Mouse (Mus musculus) lung, embryonic 15.5 days (tissue): ENCODE measurements at regions not wholly inside any gene's neighbourhood (a gene's known extent, or its start where the extent isn't known, plus 50 kb on each side); places are given as distances from the start of the nearest gene placed in this dataset.

Source experiments
- ATAC-seq: fragments of 200-750 bp; cut with Nextera tagmentation; 2 replicates; pipeline ENCODE4 v1.8.0; 2017; ENCODE audit warnings: moderate number of reproducible peaks, borderline replicate concordance; ENCODE audit not compliant: low FRiP score, low TSS enrichment; ENCODE audit errors: extremely low read depth
- H3K27ac ChIP-seq: fragments of 300-500 bp; sonication (generic); 2 replicates; pipeline ENCODE4 v1.5.1; 2015; ENCODE audit warnings: moderate library complexity, mild to moderate bottlenecking, inconsistent platforms
- H3K27me3 ChIP-seq: fragments of 300-500 bp; sonication (generic); 2 replicates; pipeline ENCODE4 v1.6.1; 2015; ENCODE audit warnings: inconsistent platforms
- H3K36me3 ChIP-seq: fragments of 300-500 bp; sonication (generic); 2 replicates; pipeline ENCODE4 v1.6.1; 2015; ENCODE audit warnings: inconsistent platforms
- H3K4me1 ChIP-seq: fragments of 300-500 bp; sonication (generic); 2 replicates; pipeline ENCODE4 v1.6.1; 2015; ENCODE audit warnings: inconsistent platforms
- H3K4me2 ChIP-seq: fragments of 300-500 bp; sonication (generic); 2 replicates; pipeline ENCODE4 v1.6.1; 2015; ENCODE audit warnings: inconsistent platforms, mild to moderate bottlenecking, moderate library complexity
- H3K4me3 ChIP-seq: fragments of 300-500 bp; sonication (generic); 2 replicates; pipeline ENCODE4 v1.5.1; 2015; ENCODE audit warnings: mild to moderate bottlenecking, inconsistent platforms
- H3K9ac ChIP-seq: fragments of 300-500 bp; sonication (generic); 2 replicates; pipeline ENCODE4 v1.6.1; 2015; ENCODE audit warnings: inconsistent platforms
- H3K9me3 ChIP-seq: fragments of 300-500 bp; sonication (generic); 2 replicates; pipeline ENCODE4 v1.6.1; 2016; ENCODE audit warnings: inconsistent platforms
- WGBS: fragments of 180-500 bp; shearing (Covaris S2); methylation state at CpG from one replicate; pipeline ENCODE4 v1.1.7; 2015; 5-methylcytosine and 5-hydroxymethylcytosine counted together

DNA sequence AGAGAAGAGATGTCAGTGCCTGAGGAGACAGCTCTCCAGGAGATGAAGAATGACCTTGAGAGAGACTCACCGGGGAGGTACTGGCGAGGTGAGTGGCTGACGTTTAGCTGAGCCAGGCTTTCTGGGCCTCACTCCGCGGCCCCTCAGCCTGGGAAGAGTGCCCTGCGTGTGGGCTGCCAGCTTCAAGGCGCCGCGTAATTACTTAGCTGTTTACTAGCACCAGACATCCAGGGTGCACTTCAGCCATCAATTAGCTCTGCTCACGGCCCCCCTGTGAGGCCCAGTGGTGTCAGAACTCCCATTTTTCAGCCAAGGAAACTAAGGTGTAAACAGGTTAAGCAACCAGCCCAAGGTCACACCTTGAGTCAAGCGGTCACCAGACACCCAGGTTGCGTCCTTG, 485.8 kb downstream of the Bnc2 start:
- 58% methylated on average over 12 of the region's 12 CpGs for WGBS
- Histone ChIP-seq H3K36me3 (no peaks in the 10 kb centered on the region), H3K27ac (no peak overlapping the region), H3K4me1 (0 out of 2 replicates have a peak, but pooled peaks cover 3% of the 10 kb centered on the region), H3K9ac (no peak overlapping the region), H3K9me3 (no peaks in the 10 kb centered on the region), H3K4me2 (no peak overlapping the region), H3K27me3 (no peaks in the 10 kb centered on the region), H3K4me3 (no peak overlapping the region)
- no peak for ATAC-seq

DNA sequence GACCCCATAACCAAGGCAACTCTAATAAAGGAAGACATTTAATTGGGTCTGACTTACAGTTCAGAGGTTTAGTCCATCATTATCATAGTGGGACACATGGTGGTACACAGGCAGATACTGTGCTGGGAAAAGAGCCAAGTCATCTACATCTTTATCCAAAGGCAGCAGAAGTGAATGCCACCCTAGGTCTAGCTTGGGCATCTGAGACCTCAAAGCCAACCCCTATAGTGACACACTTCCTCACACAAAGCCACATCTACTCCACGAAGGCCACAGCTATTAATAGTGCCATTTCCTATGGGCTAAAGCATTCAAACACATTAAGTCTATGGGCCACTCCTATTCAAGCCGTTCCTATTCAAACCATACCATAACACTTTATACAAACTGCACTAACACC, 483.8 kb downstream of the Bnc2 start:
- no peak for ATAC-seq
- WGBS, result 81% methylated on average over 2 of the region's 2 CpGs
- Histone ChIP-seq H3K27ac (no peak overlapping the region), H3K9me3 (no peaks in the 10 kb centered on the region), H3K9ac (no peak overlapping the region), H3K4me3 (no peak overlapping the region), H3K4me1 (0 out of 2 replicates have a peak, but pooled peaks cover 3% of the 10 kb centered on the region), H3K36me3 (no peaks in the 10 kb centered on the region), H3K27me3 (no peaks in the 10 kb centered on the region), H3K4me2 (no peak overlapping the region)

DNA sequence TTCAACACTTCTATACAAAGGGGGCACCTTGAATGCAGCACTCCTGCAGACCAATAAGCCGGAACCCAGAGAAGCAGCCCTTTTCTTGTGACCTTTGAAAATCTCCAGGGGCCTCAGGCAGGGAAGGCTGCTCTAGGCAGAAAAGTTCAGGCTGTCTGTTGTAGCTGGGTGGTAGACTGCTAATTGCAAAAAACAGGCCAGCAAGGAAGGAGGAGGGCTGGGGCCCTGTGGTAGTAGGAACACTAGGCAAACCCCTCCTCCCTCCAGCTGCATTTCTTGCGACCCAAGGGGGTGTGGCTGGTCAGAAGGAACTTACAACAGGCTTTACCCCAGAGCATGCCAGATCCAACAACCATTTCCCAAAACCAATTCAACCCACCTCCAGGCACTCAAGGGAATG, 482.8 kb downstream of the Bnc2 start:
- Histone ChIP-seq H3K9me3 (no peaks in the 10 kb centered on the region), H3K4me2 (no peak overlapping the region), H3K27me3 (no peaks in the 10 kb centered on the region), H3K9ac (no peak overlapping the region), H3K36me3 (no peaks in the 10 kb centered on the region), H3K27ac (no peak overlapping the region), H3K4me3 (no peak overlapping the region), H3K4me1 (no peaks in the 10 kb centered on the region)
- 59% methylated on average over 2 of the region's 2 CpGs for WGBS
- ATAC-seq, result no peak

DNA sequence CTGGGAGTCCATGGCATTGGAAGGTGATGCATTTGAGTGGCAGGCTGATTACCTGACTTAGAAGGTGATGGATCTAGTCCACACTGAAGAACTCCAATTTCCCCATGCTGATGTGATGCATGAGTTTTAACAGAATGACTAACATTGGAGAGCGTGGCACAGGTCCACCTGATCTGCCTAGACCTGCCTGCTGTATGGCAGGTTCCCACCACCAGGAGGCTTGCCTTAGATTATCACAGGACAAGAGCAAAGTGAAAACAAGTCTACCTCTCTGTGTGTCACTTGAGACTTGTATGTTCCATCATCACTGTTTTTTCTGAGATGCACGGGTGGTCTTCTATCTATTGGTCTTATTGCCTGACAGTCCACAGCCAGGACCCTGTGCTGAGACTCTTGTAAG, 478.3 kb downstream of the Bnc2 start:
- no peak overlapping the region for H3K4me2 ChIP-seq
- H3K27ac ChIP-seq, result no peak overlapping the region
- no peaks in the 10 kb centered on the region for H3K4me1 ChIP-seq
- H3K4me3 ChIP-seq, result no peak overlapping the region
- H3K9me3 ChIP-seq, result no peaks in the 10 kb centered on the region
- H3K36me3 ChIP-seq, result no peaks in the 10 kb centered on the region
- 89% methylated on average over 2 of the region's 2 CpGs for WGBS
- no peak for ATAC-seq
- H3K27me3 ChIP-seq, result no peaks in the 10 kb centered on the region
- H3K9ac ChIP-seq, result no peak overlapping the region

DNA sequence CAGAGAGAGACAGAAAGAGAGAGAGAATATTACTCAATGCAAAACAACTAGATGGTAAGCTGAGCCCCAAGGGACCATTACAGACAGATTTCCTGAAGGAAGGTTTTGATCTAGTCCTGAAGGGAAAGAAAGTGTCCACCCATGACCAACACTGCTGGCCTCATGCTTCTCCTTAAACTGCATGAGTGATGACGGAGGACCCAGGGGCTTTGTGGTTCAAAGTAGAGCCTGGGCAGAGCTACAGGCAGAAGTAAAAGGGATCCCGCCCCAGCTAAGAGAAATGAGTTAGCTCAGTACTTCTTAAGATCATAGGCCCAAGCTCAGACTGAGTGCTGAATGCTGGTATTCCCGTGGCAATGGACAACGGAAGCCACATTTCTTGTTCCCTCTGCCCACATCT, 476.9 kb downstream of the Bnc2 start:
- no peak overlapping the region for H3K4me3 ChIP-seq
- H3K4me1 ChIP-seq, result no peaks in the 10 kb centered on the region
- H3K36me3 ChIP-seq, result no peaks in the 10 kb centered on the region
- no peaks in the 10 kb centered on the region for H3K27me3 ChIP-seq
- H3K27ac ChIP-seq, result no peak overlapping the region
- ATAC-seq, result no peak
- WGBS, result 83% methylated on average over 4 of the region's 4 CpGs
- H3K9ac ChIP-seq, result no peak overlapping the region
- H3K9me3 ChIP-seq, result no peaks in the 10 kb centered on the region
- H3K4me2 ChIP-seq, result no peak overlapping the region

DNA sequence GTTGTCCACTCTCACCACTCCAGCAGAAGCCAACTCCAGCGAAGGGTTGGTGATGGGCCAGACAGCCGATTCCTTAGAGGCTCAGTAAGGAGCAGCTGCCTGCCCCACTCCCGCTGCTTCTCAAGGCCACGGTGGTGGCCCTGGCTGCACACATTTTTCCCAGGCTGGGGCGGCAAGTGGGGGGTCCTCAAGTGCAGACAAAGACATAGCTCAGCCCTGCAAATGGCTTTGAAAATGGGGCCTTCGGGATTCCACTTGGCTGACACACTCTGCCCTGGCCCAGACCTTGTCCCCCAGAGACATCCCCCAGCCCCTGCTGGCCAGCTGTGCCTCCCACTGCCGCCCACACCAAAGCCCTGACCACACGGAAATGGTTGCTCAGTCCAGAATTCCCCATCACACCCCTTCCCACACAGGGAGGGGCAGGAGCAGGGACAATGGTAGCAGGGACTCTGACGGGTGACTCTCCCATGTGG, 475.9 kb downstream of the Bnc2 start:
- no peak overlapping the region for H3K4me2 ChIP-seq
- no peak overlapping the region for H3K27ac ChIP-seq
- H3K9ac ChIP-seq, result no peak overlapping the region
- no peaks in the 10 kb centered on the region for H3K9me3 ChIP-seq
- peak; percentile 47; the same call in 1 of the 2 replicates for ATAC-seq
- H3K4me1 ChIP-seq, result no peaks in the 10 kb centered on the region
- no peaks in the 10 kb centered on the region for H3K36me3 ChIP-seq
- H3K27me3 ChIP-seq, result no peaks in the 10 kb centered on the region
- H3K4me3 ChIP-seq, result no peak overlapping the region
- WGBS, result 32% methylated on average over 9 of the region's 9 CpGs

DNA sequence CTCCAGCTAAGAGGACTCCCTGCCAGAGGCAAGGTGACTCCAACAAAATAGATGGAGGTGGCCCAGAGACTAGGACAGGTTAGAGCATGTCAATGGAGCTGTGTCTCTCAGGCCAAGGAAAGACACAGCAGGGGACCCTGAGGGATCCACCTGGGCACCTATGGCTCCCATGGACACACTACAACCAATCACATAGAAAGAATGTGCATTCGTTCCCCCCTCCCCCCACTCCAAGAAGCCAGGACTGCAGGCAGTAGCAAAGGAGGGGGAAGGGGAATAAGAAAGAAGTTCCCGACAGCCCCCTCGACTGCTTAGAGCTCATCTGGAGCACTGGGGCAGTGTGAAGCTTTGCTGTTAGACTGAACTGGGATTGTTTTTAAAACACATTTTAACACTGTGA, 474.1 kb downstream of the Bnc2 start:
- Histone ChIP-seq H3K9ac (no peak overlapping the region), H3K27ac (no peak overlapping the region), H3K4me1 (no peaks in the 10 kb centered on the region), H3K36me3 (no peaks in the 10 kb centered on the region), H3K4me3 (no peak overlapping the region), H3K27me3 (no peaks in the 10 kb centered on the region), H3K4me2 (no peak overlapping the region), H3K9me3 (no peaks in the 10 kb centered on the region)
- 74% methylated on average over 3 of the region's 3 CpGs for WGBS
- ATAC-seq, result no peak

DNA sequence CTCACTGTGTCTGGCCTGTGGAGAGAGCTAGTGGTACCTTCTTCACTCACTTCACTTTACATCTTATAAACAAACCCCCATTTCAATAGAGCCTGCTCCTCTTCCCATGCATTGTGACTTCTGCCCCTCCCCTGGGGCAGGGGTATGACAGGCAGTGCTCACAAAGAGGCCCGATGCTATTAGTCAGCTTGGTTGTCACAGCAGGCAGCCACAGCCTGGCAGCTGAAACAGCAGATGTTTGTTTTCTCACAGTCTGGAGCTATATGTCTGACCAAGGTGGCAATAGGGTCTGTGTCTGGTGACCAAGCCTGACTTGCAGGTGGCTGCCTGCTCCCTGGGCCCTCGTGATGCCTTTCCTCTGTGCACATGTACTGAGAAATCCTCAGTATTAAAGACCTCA, 472.8 kb downstream of the Bnc2 start:
- Histone ChIP-seq H3K4me1 (no peaks in the 10 kb centered on the region), H3K4me2 (no peak overlapping the region), H3K9ac (no peak overlapping the region), H3K4me3 (no peak overlapping the region), H3K9me3 (no peaks in the 10 kb centered on the region), H3K27ac (no peak overlapping the region), H3K27me3 (no peaks in the 10 kb centered on the region), H3K36me3 (no peaks in the 10 kb centered on the region)
- no peak for ATAC-seq
- 37% methylated on average over 2 of the region's 2 CpGs for WGBS

DNA sequence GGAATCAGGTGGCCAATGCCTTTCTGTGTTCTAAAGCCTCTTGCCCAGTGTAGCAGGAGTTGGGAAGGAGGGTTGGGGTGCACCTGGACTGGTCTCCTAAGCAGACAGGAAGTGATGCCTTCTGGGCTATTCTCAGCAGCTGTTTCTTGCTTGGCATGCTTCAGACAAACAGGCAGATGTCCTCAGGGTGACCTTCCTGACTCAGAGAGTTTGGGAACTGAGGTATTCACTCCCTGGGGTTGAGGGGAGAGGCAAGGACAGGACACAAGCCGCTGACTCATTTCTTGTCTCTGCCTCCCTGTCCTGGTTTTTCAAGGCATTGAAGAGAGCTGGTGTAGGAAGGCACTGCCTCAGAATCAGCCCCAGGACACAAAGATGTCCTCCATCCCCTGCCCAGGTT, 471.4 kb downstream of the Bnc2 start:
- no peaks in the 10 kb centered on the region for H3K36me3 ChIP-seq
- H3K27me3 ChIP-seq, result no peaks in the 10 kb centered on the region
- no peaks in the 10 kb centered on the region for H3K9me3 ChIP-seq
- no peak overlapping the region for H3K27ac ChIP-seq
- 40% methylated on average over 1 of the region's 1 CpGs for WGBS
- ATAC-seq, result no peak
- H3K4me3 ChIP-seq, result no peak overlapping the region
- H3K9ac ChIP-seq, result no peak overlapping the region
- H3K4me2 ChIP-seq, result no peak overlapping the region
- peaks cover 7% of the 10 kb centered on the region; the same call in 1 of the 2 replicates for H3K4me1 ChIP-seq

DNA sequence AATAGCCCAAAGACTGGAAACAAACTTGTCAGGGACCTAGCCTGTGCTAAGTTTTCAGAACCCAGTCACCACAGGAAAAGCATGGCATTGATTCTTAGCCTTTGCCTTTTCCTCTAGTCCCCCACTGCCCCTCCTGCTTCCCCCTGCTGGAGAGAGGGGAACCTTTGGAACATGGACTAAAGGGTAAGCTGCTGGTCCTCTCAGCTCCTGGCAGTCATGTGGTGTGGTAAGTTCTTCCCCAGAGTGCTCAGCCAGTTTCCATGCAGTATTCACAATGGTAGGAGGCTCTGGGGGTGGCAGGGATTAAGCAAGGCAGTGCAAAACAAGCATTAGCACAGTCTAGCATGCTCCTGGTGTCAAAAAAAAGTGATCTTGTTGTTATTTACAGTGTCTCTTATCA, 470.3 kb downstream of the Bnc2 start:
- no peak overlapping the region for H3K4me3 ChIP-seq
- H3K9ac ChIP-seq, result no peak overlapping the region
- no peaks in the 10 kb centered on the region for H3K27me3 ChIP-seq
- no peaks in the 10 kb centered on the region for H3K36me3 ChIP-seq
- no peak overlapping the region for H3K27ac ChIP-seq
- H3K4me2 ChIP-seq, result no peak overlapping the region
- ATAC-seq, result no peak
- H3K9me3 ChIP-seq, result no peaks in the 10 kb centered on the region
- peaks cover 7% of the 10 kb centered on the region; the same call in 1 of the 2 replicates for H3K4me1 ChIP-seq

DNA sequence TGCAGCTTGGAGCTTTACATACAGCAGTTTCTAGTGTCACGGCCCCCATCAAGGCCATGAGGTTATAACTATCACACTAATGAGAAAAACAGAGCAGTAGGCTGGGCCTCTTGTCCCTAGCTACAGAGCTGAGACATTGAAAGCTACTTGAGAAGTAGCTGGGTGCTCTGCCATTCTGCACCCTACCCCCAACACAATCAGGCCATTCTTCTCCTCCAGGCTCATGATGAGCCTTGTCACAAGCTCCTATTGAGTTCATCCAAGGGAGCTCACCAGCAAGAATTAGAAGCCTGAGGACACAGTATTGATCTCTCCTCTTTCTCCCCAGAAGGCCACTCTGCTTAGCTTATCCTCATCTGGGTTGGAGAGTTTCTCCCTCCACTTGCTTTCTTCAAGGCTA, 466.9 kb downstream of the Bnc2 start:
- no peaks in the 10 kb centered on the region for H3K9me3 ChIP-seq
- 63% methylated on average over 1 of the region's 1 CpGs for WGBS
- H3K9ac ChIP-seq, result no peak overlapping the region
- H3K4me1 ChIP-seq, result peaks cover 7% of the 10 kb centered on the region; the same call in 1 of the 2 replicates
- H3K36me3 ChIP-seq, result no peaks in the 10 kb centered on the region
- H3K4me2 ChIP-seq, result no peak overlapping the region
- no peak overlapping the region for H3K4me3 ChIP-seq
- no peak for ATAC-seq
- no peaks in the 10 kb centered on the region for H3K27me3 ChIP-seq
- H3K27ac ChIP-seq, result no peak overlapping the region

DNA sequence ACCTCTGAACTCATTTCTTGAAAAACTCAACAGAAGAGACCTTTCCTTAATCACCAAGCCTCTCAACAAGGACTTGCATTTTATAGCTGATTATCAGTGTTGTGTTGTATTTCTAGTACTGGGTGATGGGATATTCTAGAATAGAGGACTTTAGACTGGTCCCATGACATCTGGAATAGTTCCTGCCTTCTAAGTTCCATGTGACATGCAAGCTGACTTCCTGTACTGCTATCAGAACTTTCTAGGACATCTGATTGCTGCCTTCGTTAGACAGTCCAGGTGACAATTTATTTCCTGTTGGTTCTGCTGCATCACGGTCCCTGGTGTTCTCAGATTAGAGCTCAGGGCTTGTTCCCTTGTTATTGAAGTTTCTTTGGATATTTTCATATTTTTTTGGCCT, 465.5 kb downstream of the Bnc2 start:
- no peak for ATAC-seq
- Histone ChIP-seq H3K36me3 (no peaks in the 10 kb centered on the region), H3K4me2 (no peak overlapping the region), H3K27ac (no peak overlapping the region), H3K9ac (no peak overlapping the region), H3K9me3 (no peaks in the 10 kb centered on the region), H3K27me3 (no peaks in the 10 kb centered on the region), H3K4me3 (no peak overlapping the region), H3K4me1 (peaks cover 7% of the 10 kb centered on the region; the same call in 1 of the 2 replicates)
- WGBS, result 68% methylated on average over 2 of the region's 2 CpGs

DNA sequence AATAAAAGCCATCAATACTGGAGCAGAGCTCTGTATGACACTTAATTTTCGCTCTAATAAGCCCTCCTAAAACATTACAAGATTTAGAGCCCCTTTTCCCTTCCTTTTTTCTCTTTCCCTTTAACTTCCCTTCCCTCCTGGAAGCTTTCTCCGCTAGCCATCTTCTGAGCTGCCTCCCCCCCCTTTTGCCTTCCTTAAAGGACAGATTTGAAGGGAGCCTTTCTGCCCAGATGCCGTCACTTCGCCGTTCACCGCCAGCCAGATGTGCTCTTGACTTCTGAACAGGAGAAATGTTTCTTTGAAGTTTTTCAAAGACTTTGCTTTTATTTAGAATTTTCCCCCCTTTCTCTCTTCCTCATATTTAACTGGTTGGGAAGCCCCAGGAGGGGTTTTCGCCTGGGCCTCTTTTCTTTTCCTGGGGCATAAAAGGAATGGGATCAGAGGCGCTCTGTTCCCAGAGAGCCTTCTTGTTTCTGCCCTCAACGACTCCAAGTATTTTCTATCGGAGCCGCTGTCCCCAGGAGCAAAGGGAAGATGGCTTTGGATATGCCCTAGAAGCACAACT, 463.7 kb downstream of the Bnc2 start:
- H3K4me2 ChIP-seq, result no peak overlapping the region
- H3K27ac ChIP-seq, result no peak overlapping the region
- 61% methylated on average over 11 of the region's 11 CpGs for WGBS
- ATAC-seq, result no peak
- no peaks in the 10 kb centered on the region for H3K36me3 ChIP-seq
- no peaks in the 10 kb centered on the region for H3K27me3 ChIP-seq
- H3K4me1 ChIP-seq, result peaks cover 7% of the 10 kb centered on the region; the same call in 1 of the 2 replicates
- H3K4me3 ChIP-seq, result no peak overlapping the region
- no peaks in the 10 kb centered on the region for H3K9me3 ChIP-seq
- no peak overlapping the region for H3K9ac ChIP-seq
